Mouse (Mus musculus): Measurements from ENCODE around the gene A830018L16Rik. TPM values are rescaled to one million over a fixed set of nuclear protein-coding genes. Genes with fewer than 3 reads are reported as not detected.

A830018L16Rik gene
- 0.26 TPM for polyA plus RNA-seq (2014; fragmentation: Illumina TruSeq; extraction: RNeasy Lipid Tissue Mini Kit (QIAGEN cat#74804); ENCODE audit: low read depth, low replicate concordance)

GRCm38 (mm10) chr1:11413894-11414556 is at the start of gene A830018L16Rik:
Gene A830018L16Rik (plus strand): TSS chr1:11414105.

Data from heart, adult 10 weeks (tissue).